Mouse (Mus musculus): ENCODE results near the gene Adk. TPM values are rescaled to one million over a fixed set of nuclear protein-coding genes. Genes with fewer than 3 reads are reported as not detected.

Gene Adk
- total and polyA plus RNA-seq, 3 experiments, result 47.9 to 129 (median 59.0) TPM

DNA sequence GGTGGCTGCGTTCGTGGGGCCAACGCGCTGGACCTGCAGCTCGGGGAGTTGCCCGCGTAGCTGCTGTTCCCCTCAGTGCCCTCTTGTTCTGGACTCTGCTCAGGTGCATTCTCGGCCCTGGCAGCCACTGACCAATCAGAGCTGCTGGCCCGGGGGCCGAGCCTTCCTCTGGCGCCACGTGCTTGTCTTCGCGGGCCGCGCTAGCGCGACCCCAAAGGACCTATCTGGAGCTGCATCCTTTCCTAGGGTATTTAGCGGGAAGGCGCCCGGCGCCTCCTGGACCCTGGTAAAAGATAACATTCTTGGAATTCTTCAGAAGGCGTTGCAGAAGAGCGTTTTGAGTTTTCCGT is 382 bp downstream of the Adk start:
- peaks cover 0 to 20% of the 10 kb centered on the region in 2 experiments for H3K36me3 ChIP-seq (replicated peaks in 1 of 2; ENCODE audit: control insufficient read depth in 1 of 2, insufficient read depth in 1 of 2, low read length in 1 of 2)
- H3K9me3 ChIP-seq (replicated peaks; ENCODE audit: low read length), result no peaks in the 10 kb centered on the region
- peak overlapping the region; percentile 76 for H3K27ac ChIP-seq (ENCODE audit: insufficient read depth, low read depth)
- H3K4me3 ChIP-seq (replicated peaks in 1 of 3; ENCODE audit: low read depth in 2 of 3, low read length in 2 of 3, poor library complexity in 1 of 3), result peak overlapping the region; percentile 78 to 99 (median 96)
- peak; percentile 72 for DNase-seq (ENCODE audit: extremely low read depth)
- peaks cover 21% of the 10 kb centered on the region for H3K79me2 ChIP-seq (replicated peaks; ENCODE audit: control insufficient read depth, extremely low read depth, insufficient read depth, poor library complexity, severe bottlenecking)
- H3K9ac ChIP-seq (ENCODE audit: insufficient read depth, low read depth), result peak overlapping the region; percentile 57
- H3K4me1 ChIP-seq (ENCODE audit: control insufficient read depth in 1 of 2, insufficient read depth in 2 of 2), result peaks cover 0 to 35% of the 10 kb centered on the region in 2 experiments; a peak in 2 of 4 replicates
- no peaks in the 10 kb centered on the region for H3K27me3 ChIP-seq (replicated peaks)
- TF ChIP-seq BHLHE40 (IDR thresholded peaks at IDR 0.05; ENCODE audit: low read depth, low read length) (peak; percentile 73), SIN3A (IDR thresholded peaks at IDR 0.05; ENCODE audit: low read length) (peak; percentile 84), PAX5 (IDR thresholded peaks at IDR 0.05; ENCODE audit: low read length) (no peak), ZNF384 (IDR thresholded peaks at IDR 0.05; ENCODE audit: low read depth, low read length) (no peak), MXI1 (IDR thresholded peaks at IDR 0.05; ENCODE audit: low read depth, low read length) (peak; percentile 97), JUND (conservative IDR thresholded peaks at IDR 0.05; ENCODE audit: low read depth, low read length) (no peak), CTCF (conservative IDR thresholded peaks at IDR 0.05 in 1 of 2, IDR thresholded peaks at IDR 0.05 in 1 of 2; ENCODE audit: low read depth in 2 of 2, low read length in 2 of 2) (peak in 1 of 2 experiments; percentile 36; a peak in 2 of 4 replicates), POLR2A (IDR thresholded peaks at IDR 0.05; ENCODE audit: low read depth, low read length) (peak; percentile 50), USF2 (conservative IDR thresholded peaks at IDR 0.05; ENCODE audit: low read depth, low read length) (no peak), NRF1 (IDR thresholded peaks at IDR 0.05; ENCODE audit: low read depth, low read length) (no peak), ELF1 (IDR thresholded peaks at IDR 0.05; ENCODE audit: low read depth, low read length) (0 out of 2 replicates have a peak, but pooled peaks have one; percentile 19), MYC (IDR thresholded peaks at IDR 0.05; ENCODE audit: low read depth, low read length) (peak; percentile 97), E2F4 (IDR thresholded peaks at IDR 0.05; ENCODE audit: insufficient replicate concordance, low read depth, low read length) (peak; percentile 66; the same call in 1 of the 2 replicates), USF1 (IDR thresholded peaks at IDR 0.05; ENCODE audit: low read depth, low read length) (peak; percentile 54), MEF2A (IDR thresholded peaks at IDR 0.05; ENCODE audit: borderline replicate concordance, low read depth, low read length) (no peak), ZKSCAN1 (IDR thresholded peaks at IDR 0.05; ENCODE audit: borderline replicate concordance, low read depth, low read length) (no peak), EP300 (IDR thresholded peaks at IDR 0.05; ENCODE audit: low read length) (no peak), CHD2 (IDR thresholded peaks at IDR 0.05; ENCODE audit: low read length) (no peak), JUN (IDR thresholded peaks at IDR 0.05; ENCODE audit: insufficient read depth, low read depth, low read length) (no peak), IRF4 (IDR thresholded peaks at IDR 0.05; ENCODE audit: low read depth, low read length) (no peak), TCF12 (IDR thresholded peaks at IDR 0.05; ENCODE audit: low read depth, low read length) (no peak), SMC3 (IDR thresholded peaks at IDR 0.05; ENCODE audit: low read depth, low read length) (no peak), TBP (conservative IDR thresholded peaks at IDR 0.05; ENCODE audit: low read depth, low read length) (no peak), MAZ (IDR thresholded peaks at IDR 0.05; ENCODE audit: low read depth, low read length) (no peak; the same call in 1 of the 2 replicates), MAX (IDR thresholded peaks at IDR 0.05; ENCODE audit: low read length) (peak; percentile 99), CHD1 (IDR thresholded peaks at IDR 0.05; ENCODE audit: low read depth, low read length) (0 out of 2 replicates have a peak, but pooled peaks have one; percentile 58)
- H3K4me2 ChIP-seq (ENCODE audit: insufficient read depth, low read depth, poor library complexity, severe bottlenecking), result peak overlapping the region; percentile 98
- dilution Hi-C loops (cut with MboI; ENCODE audit: extremely low pct_ligation_motif_present, extremely low pct_unique_long_range_greater_than_20kb, low sequenced_read_pairs) (no loop called here), in situ Hi-C loops (cut with MboI; ENCODE audit: low pct_ligation_motif_present, low pct_unique_long_range_greater_than_20kb, low sequenced_read_pairs) (no loop called here)

Measured in CH12.LX (cell line).